Mouse (Mus musculus): ENCODE measurements around the gene Ccdc124. TPM values are rescaled to one million over a fixed set of nuclear protein-coding genes. Genes with fewer than 3 reads are reported as not detected.
"Not testable (repeated sequence)": the region's sequence is repeated elsewhere in the genome, so short reads cannot be mapped to it uniquely, and the experiment has no call there.

The Ccdc124 gene
- polyA plus RNA-seq, 1 experiment = 185 TPM

DNA sequence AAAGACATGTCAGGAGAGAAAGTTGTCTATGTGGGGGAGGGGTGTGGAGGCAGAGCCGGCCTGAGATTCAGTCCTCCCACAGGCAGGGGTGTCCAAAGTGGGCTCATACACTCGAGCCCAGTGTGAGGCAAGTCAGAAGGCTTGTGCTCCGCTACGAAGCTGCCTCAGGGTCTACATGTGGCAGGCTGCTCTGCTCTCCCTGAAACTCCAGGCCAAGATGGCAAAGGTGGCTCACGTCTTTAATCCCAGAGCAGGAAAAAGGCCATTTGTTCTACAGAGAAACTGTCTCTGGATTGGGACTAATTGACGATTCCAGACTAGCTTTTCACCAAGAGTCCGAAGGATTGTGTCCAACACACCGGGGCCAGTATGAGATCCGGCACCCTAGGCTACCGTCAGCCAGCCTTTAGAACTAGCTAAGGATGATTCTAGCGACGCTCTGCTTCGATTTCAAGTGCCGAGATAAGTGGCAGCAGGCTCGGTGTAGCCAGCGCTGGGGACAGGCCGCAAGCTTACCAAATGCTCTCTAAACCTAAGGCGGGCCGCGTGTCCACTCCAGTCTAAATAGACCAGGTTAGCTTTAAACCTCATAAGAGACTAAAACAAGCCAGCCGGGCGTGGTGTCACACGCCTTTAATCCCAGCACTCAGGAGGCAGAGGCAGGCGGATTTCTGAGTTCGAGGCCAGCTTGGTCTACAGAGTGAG is 22.7 kb upstream of the Ccdc124 start:
- no peak for DNase-seq (ENCODE audit: extremely low spot score in 1 of 2, low spot score in 1 of 2)

DNA sequence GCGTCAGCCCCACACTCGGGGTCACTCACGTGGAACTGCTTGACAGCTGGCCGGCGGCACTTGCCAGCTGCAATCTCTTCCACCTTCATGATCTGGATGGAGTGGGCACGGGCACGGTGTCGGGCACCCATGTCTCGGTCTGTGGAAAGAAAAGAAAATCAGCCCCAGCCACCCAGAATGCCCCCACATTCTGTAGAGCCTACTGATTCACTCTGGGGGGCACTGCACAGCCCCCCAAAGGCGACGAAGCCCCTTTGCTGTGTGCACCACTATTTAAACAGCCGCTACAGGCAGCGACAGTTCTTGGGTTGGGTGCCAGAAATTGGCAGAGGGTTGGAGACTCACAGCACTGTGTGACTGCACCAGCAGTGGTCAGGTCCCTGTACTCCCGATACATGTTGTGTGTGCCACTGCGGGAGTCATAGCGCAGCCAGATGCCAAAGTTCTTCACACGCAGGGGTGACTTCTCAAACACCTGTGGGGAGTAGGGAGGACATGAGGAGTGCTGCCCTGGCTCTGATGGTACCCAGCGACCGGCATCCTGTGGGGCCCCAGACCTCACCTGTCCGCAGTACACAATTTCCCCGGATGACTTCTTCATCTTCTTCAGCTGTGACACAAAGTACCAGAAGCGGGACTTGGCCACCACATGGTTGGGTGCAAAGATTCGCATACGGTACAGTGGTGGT is 22.0 kb upstream of the Ccdc124 start:
- not testable (repeated sequence) for DNase-seq (ENCODE audit: extremely low spot score in 1 of 2, low spot score in 1 of 2)

DNA sequence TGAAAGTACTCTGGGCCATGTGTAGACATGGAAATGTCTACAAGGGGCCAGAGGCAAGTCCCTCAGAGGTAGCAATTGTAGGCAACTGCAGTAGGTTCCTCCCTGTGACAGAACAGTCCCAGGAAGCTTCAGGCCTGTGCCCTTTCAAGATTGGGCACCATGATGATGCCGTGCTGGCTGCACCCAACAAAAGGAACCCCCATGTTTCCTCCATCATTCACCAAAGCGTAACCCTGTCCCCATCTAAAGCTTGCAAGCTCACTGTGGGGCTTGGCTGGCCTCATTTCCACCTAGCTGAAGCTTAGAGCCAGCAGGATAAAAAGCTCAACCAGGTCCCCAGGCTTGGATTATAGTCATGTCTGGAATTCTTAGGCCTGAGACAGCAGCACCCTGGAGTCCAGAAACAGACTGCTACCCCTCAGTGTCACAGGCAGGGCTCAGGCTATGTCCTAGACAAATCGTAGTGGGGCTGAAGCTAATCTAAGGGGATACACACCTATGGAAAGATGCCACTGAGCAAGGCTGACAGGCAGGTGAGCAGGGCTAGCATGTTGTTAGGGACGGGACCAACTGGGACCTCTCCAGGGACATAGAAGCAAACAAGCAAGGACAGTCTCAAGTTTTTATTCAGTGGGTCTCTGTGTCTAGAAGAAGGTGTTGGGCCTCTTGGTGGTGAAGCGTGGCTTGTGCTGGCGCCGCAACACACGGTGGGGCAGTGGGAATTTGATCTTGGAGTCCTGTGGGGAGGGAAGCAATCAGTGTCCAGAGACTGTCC is 21.2 kb upstream of the Ccdc124 start:
- no peak for DNase-seq (ENCODE audit: extremely low spot score in 1 of 2, low spot score in 1 of 2)

DNA sequence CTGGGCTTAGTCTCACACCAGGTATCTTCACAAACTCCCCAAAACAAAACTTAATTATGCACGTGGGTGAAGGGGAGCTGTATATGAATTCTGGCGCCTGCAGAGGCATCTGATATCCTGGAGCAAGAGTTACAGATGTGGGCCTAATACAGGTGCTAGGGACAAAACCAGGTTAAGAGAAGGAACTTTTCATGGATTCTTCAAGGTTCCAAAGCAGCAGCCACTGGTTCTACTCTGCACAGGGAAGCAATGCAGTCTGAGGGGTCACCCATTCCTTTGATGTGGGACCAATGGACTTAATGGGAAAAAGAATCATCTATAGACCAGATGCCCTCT is 20.6 kb upstream of the Ccdc124 start:
- no peak for DNase-seq (ENCODE audit: extremely low spot score in 1 of 2, low spot score in 1 of 2)

DNA sequence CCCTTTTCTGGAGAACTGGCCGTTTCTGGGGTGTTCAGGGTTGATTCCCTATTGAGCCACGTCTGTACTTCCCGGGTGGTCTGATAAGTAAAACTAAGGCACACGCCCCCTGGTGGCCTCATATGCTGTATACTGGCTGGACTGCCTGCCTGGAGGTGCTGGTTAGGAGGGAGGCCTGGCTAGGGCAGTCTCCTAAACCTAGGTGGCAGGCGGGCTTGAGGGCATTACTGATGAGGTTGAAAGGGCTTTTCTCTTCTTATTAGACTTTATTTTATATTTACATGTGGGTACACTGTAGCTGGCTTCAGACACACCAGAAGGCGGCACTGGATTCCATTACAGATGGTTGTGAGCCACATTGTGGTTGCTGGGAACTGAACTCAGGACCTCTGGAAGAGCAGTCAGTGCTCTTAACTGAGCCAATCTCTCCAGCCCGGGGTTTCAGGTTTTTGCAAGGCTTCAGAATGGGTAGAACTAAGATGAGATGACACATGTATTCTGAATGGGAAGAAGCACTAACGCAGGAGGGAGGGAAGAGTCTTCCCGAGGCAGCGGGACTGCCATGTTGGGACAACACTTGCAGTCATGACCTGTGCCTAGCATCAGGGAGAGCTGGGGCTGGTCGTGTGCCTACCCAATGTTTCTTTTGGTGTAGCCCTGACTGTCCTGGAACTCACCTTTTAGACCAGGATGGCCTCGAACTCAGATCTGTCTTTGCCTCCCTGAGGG is 20.1 kb upstream of the Ccdc124 start:
- DNase-seq (ENCODE audit: extremely low spot score in 1 of 2, low spot score in 1 of 2) = peak in 1 of 2 experiments; percentile 68

DNA sequence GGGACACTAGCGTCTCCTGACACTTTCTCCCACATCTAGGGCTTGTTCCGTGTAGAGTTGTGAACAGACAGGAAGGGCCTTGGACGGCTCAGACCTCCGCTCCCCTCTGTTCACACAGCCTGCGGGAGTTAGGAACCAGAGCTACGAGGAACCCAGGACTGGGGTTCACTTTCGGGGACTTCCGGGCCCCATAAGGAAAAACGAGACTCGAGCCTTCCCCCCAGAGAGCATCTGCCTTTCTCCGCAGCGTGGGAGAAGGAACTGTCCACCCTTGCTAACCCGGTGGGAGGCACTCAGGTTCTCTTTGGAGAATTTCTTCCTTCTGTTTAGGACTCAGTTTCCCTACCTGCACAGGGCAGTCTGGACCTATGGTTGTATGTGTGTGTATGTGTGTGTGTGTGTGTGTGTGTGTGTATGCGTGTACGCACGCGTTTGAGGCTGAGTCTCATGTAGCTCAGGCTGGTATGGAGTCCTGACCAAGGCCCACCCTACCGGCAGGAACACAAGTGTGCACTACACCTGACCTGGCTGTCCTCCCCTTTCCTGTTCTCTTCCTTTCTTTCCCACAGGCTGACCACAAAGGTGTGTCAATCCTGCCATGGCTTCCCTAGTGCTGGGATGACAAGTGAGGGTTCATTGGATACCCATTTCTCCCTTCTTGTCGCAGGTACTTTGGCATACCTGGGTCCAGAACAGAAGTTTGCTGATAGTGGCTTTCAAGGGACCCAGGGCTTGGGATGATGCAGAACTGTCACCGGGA is 19.3 kb upstream of the Ccdc124 start:
- no peak for DNase-seq (ENCODE audit: extremely low spot score in 1 of 2, low spot score in 1 of 2)

DNA sequence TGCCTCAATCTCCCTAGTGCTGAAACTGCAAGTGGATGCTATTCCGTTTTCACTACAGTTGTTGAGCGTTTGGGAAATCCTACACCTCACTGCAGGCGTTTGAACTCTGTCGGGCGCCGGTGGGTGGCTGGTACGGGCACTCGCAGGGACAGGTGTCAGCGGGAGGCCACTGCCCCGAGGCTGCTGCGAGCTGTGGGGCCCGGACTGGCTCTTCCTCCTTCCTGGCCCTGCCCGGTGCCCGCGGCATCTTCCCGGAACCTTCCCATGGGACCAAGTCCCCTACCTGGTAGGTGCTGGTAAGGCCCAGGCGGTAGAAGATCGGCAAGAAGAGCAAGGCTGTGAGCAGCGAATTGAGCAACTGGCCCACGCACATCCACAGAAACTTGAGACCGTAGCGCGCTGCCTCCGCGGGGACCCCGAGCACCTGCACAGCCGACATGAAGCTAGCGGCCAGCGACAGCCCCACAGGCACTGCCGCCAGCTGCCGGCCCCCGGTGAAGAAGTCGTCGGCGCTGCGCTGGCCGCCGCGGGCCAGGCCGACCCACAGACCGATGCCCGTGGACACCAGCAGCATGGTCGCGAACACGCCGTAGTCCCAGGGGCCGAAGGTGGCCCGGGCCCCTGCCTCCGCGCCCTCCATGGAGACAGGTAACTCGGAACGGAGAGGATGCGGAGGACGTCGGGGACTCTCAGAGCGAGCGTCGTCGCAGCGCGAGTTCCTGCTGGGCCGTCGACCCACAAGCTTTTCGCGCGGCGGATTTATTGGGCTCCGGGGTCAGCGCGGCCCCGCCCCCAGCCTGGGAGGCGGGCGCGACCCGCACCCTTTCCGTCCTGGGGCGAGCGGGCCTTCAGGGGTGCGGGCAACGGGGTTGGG is 18.5 kb upstream of the Ccdc124 start, which contains the start of gene Slc5a5:
Slc5a5 (minus strand) TSS at position 736 of the 874 bp plus-strand sequence.
- no peak for DNase-seq (ENCODE audit: extremely low spot score in 1 of 2, low spot score in 1 of 2)

DNA sequence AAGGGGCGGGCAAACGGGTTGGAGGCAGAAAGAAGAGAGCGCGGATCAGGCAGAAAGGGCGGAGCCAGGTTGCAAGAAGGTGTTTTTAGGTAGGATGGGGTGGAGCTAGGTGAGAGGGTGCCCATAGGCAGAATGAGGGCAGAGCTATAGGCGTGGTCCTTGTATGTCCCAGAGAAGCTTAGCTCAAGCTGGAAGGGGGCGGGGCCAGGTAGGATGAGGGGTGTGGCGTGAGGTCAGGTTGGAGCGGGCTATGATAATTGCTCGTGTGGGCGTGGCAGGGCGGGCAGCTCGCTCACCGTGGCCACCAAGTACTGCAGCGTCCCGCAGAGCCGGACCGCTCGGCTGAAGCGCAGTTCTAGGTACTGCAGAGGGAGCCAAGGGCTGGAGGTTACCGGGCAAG is 17.6 kb upstream of the Ccdc124 start:
- DNase-seq (ENCODE audit: extremely low spot score in 1 of 2, low spot score in 1 of 2) = no peak

DNA sequence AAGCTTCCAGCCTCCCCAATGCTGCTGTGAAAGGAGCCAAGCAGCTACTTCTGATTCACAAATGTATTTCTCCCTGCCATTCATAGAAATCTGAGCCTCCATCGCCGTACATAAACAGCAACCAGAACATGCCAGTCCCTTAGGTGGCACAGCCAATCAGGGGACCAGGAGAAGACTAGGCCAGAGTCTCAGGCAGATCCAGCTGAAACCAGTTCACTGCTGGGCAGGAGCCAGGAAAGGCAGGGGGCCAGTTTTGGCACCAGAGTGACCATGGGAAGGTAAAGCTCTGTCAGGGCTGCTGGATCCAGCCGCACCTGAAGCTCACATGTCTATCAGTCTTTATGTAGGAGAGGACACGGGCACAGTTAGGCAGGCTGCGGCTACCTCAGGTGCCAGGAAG is 16.9 kb upstream of the Ccdc124 start:
- no peak for DNase-seq (ENCODE audit: extremely low spot score in 1 of 2, low spot score in 1 of 2)

DNA sequence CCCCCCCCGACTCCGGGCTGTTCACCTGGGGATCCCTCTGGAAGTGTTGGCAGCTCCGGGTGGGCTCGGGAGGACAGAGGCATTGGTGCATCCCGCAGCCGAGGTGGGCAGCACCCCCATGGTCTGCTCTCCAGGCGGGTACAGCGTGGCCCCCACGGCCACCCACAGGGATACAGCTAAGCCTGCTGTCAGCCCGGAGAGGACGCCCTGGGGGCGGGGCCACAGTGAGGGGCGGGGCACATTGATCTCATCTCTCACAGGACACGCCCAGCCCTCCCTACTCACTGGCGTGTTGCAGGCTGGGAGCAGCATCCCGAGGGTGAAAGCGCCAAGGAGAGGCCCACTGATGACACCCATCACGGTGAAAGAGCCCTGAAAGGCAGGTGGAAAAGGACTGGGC is 13.9 kb upstream of the Ccdc124 start:
- DNase-seq (ENCODE audit: extremely low spot score in 1 of 2, low spot score in 1 of 2) = no peak

DNA sequence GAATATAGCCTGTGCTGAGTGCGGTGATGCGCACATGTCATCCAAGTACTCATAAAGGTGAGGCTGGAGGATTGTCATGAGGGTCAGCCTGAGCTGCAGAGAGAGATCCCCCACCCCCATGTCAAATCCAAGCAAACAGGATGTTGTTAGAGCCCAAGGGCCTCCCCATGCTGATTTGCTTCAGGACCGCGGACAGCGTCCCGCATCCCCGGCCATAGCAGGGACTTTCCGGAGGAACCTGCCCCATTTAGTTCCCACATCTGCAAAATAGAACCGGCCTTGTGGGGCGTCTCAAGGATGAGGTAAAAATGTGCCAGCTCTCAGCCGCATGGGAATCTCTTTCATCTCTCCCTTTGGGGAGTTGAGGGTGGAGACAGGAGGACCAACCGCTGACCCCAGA is 11.9 kb upstream of the Ccdc124 start:
- no peak for DNase-seq (ENCODE audit: extremely low spot score in 1 of 2, low spot score in 1 of 2)

DNA sequence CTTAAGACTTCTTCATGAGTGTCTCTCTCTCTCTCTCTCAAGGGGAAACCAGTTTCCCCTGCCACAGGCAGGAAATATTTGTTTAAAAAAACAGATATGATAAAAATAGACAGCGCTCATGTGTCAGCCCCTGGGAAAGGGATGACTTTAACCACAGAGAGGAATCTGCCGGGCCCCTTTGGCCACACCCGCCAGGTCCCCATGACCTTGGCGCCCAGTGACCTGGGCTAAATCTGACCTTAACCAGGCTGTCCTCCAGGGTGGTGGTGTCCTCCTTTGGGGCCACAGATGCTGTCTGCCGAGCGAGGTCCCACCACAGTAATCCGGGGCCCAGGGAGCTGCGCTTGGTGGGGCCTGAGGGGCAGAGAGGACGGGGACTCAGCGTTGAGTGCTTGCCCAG is 10.9 kb upstream of the Ccdc124 start:
- DNase-seq (ENCODE audit: extremely low spot score in 1 of 2, low spot score in 1 of 2) = no peak

DNA sequence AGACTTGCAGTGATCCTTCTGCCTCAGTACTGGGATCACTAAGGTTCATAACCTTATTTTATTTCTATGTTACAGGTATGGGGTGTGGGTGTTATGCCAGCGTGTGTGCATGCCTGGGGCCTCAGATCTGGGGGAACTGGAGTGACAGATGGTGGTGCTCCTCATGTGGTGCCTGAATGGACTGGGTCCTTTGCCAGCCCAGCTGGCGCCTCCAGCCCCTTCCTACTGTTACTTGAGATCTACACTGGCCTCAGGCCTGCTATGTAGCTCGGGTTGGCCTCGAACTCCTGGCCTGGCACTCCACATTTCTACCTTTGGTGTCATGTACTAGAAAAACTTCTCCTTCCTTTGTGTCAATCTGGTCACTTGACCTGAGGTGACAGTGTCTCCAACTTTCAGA is 10.5 kb upstream of the Ccdc124 start:
- DNase-seq (ENCODE audit: extremely low spot score in 1 of 2, low spot score in 1 of 2) = no peak

DNA sequence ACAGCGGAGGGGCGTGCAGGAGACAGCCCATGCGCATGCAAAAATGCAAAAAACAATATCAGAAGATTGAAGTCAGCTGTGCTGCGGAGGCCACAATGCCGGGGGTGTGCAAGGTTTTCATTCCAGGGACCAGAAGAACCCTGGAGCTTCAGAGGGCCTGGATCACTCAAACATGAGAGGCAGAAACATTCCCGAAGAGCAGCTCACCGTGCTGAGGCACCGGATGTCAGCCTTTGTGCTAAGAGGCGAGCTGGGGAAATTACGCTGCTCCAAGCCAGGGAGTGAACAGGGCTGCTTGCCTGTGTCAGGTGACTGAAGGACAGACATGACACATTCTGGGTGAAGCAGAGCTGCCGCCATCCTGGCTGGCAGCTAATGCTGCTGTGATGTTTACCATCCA is 6.8 kb upstream of the Ccdc124 start:
- DNase-seq (ENCODE audit: extremely low spot score in 1 of 2, low spot score in 1 of 2) = no peak

DNA sequence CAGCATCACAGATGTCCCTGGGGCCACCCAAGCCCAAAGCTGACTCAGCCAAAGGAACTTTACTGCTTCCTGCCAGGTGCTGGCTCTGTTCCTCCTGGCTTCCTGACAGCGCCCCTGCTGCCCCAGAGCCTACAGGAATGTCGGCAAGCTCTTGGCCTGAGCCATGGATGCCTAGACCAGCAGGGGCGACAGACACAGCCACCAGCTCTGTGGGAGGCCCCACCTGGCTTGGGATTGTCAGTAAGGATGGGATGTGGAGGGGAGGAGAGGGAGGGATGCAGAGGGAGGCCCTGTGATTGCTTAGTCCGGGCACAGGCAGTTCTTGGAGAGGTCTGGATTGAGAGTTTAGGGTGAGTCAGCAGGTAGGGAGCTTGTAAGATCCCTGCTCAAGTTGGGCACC is 6.4 kb upstream of the Ccdc124 start:
- DNase-seq (ENCODE audit: extremely low spot score in 1 of 2, low spot score in 1 of 2) = peak in 1 of 2 experiments; percentile 36

DNA sequence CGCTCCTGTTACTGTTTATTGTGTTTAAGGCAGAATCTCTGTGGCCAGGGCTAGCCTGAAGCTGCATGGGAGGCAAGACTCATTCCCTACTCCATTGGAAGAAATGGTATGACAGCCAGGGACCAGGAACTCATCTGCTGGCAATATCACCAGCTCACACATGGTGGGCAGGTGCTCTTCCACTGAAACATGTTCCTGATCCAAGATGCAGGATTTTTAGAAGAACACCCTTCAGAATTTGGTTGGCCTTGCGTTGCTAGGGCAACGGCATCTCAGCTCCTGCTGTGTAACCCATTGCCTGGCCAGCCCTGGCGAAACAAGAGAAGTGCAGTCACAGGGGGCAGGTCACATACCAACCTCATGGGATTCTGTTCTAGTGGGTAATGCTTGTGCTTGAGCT is 5.8 kb upstream of the Ccdc124 start:
- DNase-seq (ENCODE audit: extremely low spot score in 1 of 2, low spot score in 1 of 2) = no peak

DNA sequence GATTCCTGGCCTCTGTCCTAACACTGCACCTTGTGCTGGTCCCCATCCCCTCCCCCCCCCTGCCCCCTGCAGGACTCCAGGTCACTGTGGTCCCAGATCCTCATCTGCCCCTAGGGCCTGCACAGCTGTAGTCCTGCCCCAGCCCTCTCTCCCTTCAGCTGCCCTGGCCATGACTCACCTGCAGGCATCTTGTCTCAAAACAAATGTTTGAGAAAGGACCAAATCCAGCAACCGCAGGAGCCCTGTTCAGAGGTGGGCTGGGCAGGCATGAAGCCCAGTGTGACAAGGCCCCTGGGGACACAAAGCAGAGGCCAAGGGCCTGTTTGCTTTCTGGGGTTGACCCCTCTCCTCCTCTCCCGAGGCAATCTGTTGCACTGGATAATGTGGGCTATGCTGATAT is 4.4 kb upstream of the Ccdc124 start:
- no peak for DNase-seq (ENCODE audit: extremely low spot score in 1 of 2, low spot score in 1 of 2)

DNA sequence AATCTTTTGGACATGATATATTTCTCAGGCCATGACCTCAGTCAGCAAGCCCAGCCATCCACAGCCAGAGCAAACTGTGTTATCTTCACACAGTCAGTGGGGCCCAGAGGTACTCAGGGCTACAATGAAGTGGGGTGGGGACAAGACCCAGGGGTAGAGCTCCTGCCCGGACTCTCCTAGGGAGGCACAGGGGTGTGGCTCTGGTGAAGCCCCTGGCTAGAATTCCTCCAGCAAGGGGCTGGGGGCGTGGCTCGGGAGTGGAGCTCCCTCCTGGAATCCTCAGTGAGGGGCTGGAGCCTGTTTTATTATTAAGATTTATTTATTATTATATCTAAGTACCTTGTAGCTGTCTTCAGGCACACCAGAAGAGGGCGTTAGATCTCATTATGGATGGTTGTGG is 2.6 kb upstream of the Ccdc124 start:
- no peak for DNase-seq (ENCODE audit: extremely low spot score in 1 of 2, low spot score in 1 of 2)

DNA sequence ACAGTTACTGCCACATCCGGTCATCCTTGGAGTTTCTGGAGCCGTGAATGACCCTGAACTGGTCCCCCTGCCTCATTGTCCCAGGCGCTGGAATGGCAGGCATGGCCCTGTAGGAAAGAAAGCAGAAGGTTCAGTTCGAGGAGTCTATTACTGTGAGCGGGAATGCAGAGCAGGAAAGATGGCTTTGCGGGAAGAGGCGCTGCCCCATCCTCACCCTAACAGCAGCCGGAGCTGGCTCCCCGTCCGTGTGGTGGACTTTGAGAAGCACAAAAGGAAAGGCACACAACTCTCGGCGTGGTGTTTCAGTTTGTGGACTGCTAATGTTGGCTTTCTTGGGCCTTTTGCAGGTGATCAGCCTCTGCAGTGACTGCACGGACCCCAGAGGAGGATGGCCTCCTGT is 706 bp upstream of the Ccdc124 start:
- DNase-seq (ENCODE audit: extremely low spot score in 1 of 2, low spot score in 1 of 2) = no peak

Measured in frontal cortex, adult 2 months (tissue).